Mouse (Mus musculus): ENCODE results near the gene Il1rn. TPM values are rescaled to one million over a fixed set of nuclear protein-coding genes. Genes with fewer than 3 reads are reported as not detected.

The Il1rn gene
- polyA plus RNA-seq, 1 experiment from 2014 or later = 0.15 TPM

GRCm38 (mm10) chr2:24367030-24367894 lies 30.6 kb downstream of the Il1rn start, which contains the start of gene Psd4:
Gene Psd4, plus strand, starts transcription at chr2:24367580.
- Histone ChIP-seq H3K9me3 (ENCODE audit: control insufficient read depth, low read length) (no peaks in the 10 kb centered on the region), H3K4me3 (ENCODE audit: low read depth, low read length) (peak within 1 kb of the TSS; percentile 35), H3K4me2 (peak within 1 kb of the TSS; percentile 68), H3K4me1 (ENCODE audit: control insufficient read depth, insufficient read depth, low read length) (no peaks in the 10 kb centered on the region; the same call in 1 of the 2 replicates), H3K27ac (ENCODE audit: low read depth, low read length) (no peak within 1 kb of the TSS), H3K27me3 (ENCODE audit: control insufficient read depth, insufficient read depth, low read length) (peaks cover 4% of the 10 kb centered on the region), H3K36me3 (ENCODE audit: control insufficient read depth, insufficient read depth, low read length) (no peaks in the 10 kb centered on the region), H3K9ac (ENCODE audit: low read length) (peak within 1 kb of the TSS; percentile 53)
- DNase-seq (ENCODE audit: low spot score, missing footprints) = peak; percentile 91
- ATAC-seq (ENCODE audit: low FRiP score) = peak; percentile 90
- 6% methylated on average over 41 of the region's 47 CpGs for WGBS

- ATAC-seq (ENCODE audit: low FRiP score) = no peak
- DNase-seq (ENCODE audit: low spot score, missing footprints) = no peak
- 62% methylated on average over 4 of the region's 4 CpGs for WGBS
Observed at GRCm38 (mm10) chr2:24367895-24368261, 31.2 kb downstream of the Il1rn start.

GRCm38 (mm10) chr2:24378747-24379450 lies 42.2 kb downstream of the Il1rn start:
- H3K9ac ChIP-seq (ENCODE audit: low read length) = no peak overlapping the region
- H3K27ac ChIP-seq (ENCODE audit: low read depth, low read length) = no peak overlapping the region
- H3K4me3 ChIP-seq (ENCODE audit: low read depth, low read length) = no peak overlapping the region
- H3K4me1 ChIP-seq (ENCODE audit: control insufficient read depth, insufficient read depth, low read length) = no peaks in the 10 kb centered on the region
- 80% methylated on average over 5 of the region's 5 CpGs for WGBS
- H3K9me3 ChIP-seq (ENCODE audit: control insufficient read depth, low read length) = no peaks in the 10 kb centered on the region
- DNase-seq (ENCODE audit: low spot score, missing footprints) = no peak
- no peaks in the 10 kb centered on the region for H3K36me3 ChIP-seq (ENCODE audit: control insufficient read depth, insufficient read depth, low read length)
- H3K27me3 ChIP-seq (ENCODE audit: control insufficient read depth, insufficient read depth, low read length) = no peaks in the 10 kb centered on the region
- ATAC-seq (ENCODE audit: low FRiP score) = no peak
- H3K4me2 ChIP-seq = no peak overlapping the region

More at GRCm38 (mm10) chr2:24367895-24368261, 31.2 kb downstream of the Il1rn start:
- H3K27ac ChIP-seq (ENCODE audit: low read depth, low read length) = no peak overlapping the region
- H3K9ac ChIP-seq (ENCODE audit: low read length) = no peak overlapping the region
- H3K36me3 ChIP-seq (ENCODE audit: control insufficient read depth, insufficient read depth, low read length) = no peaks in the 10 kb centered on the region
- peaks cover 4% of the 10 kb centered on the region for H3K27me3 ChIP-seq (ENCODE audit: control insufficient read depth, insufficient read depth, low read length)
- no peaks in the 10 kb centered on the region; the same call in 1 of the 2 replicates for H3K4me1 ChIP-seq (ENCODE audit: control insufficient read depth, insufficient read depth, low read length)
- H3K9me3 ChIP-seq (ENCODE audit: control insufficient read depth, low read length) = no peaks in the 10 kb centered on the region
- peak overlapping the region; percentile 68 for H3K4me2 ChIP-seq
- H3K4me3 ChIP-seq (ENCODE audit: low read depth, low read length) = peak overlapping the region; percentile 35; the same call in 1 of the 2 replicates

GRCm38 (mm10) chr2:24382456-24383230 lies 46.0 kb downstream of the Il1rn start:
- WGBS = 74% methylated on average over 9 of the region's 9 CpGs

GRCm38 (mm10) chr2:24383636-24384035 lies 47.0 kb downstream of the Il1rn start:
- DNase-seq (ENCODE audit: low spot score, missing footprints) = no peak
- Histone ChIP-seq H3K27ac (ENCODE audit: low read depth, low read length) (no peak overlapping the region), H3K9ac (ENCODE audit: low read length) (no peak overlapping the region), H3K4me3 (ENCODE audit: low read depth, low read length) (no peak overlapping the region), H3K9me3 (ENCODE audit: control insufficient read depth, low read length) (no peaks in the 10 kb centered on the region), H3K4me2 (no peak overlapping the region), H3K27me3 (ENCODE audit: control insufficient read depth, insufficient read depth, low read length) (no peaks in the 10 kb centered on the region), H3K4me1 (ENCODE audit: control insufficient read depth, insufficient read depth, low read length) (no peaks in the 10 kb centered on the region), H3K36me3 (ENCODE audit: control insufficient read depth, insufficient read depth, low read length) (no peaks in the 10 kb centered on the region)
- no peak for ATAC-seq (ENCODE audit: low FRiP score)
- 83% methylated on average over 3 of the region's 3 CpGs for WGBS

More at GRCm38 (mm10) chr2:24382456-24383230, 46.0 kb downstream of the Il1rn start:
- no peaks in the 10 kb centered on the region for H3K36me3 ChIP-seq (ENCODE audit: control insufficient read depth, insufficient read depth, low read length)
- H3K27me3 ChIP-seq (ENCODE audit: control insufficient read depth, insufficient read depth, low read length) = no peaks in the 10 kb centered on the region
- H3K9ac ChIP-seq (ENCODE audit: low read length) = no peak overlapping the region
- DNase-seq (ENCODE audit: low spot score, missing footprints) (no peak), ATAC-seq (ENCODE audit: low FRiP score) (no peak)
- no peak overlapping the region for H3K27ac ChIP-seq (ENCODE audit: low read depth, low read length)
- H3K4me2 ChIP-seq = no peak overlapping the region
- H3K4me1 ChIP-seq (ENCODE audit: control insufficient read depth, insufficient read depth, low read length) = no peaks in the 10 kb centered on the region
- H3K4me3 ChIP-seq (ENCODE audit: low read depth, low read length) = no peak overlapping the region
- H3K9me3 ChIP-seq (ENCODE audit: control insufficient read depth, low read length) = no peaks in the 10 kb centered on the region

- Histone ChIP-seq H3K36me3 (ENCODE audit: control insufficient read depth, insufficient read depth, low read length) (no peaks in the 10 kb centered on the region), H3K4me3 (ENCODE audit: low read depth, low read length) (no peak overlapping the region), H3K9ac (ENCODE audit: low read length) (no peak overlapping the region), H3K27me3 (ENCODE audit: control insufficient read depth, insufficient read depth, low read length) (no peaks in the 10 kb centered on the region), H3K4me1 (ENCODE audit: control insufficient read depth, insufficient read depth, low read length) (no peaks in the 10 kb centered on the region), H3K27ac (ENCODE audit: low read depth, low read length) (no peak overlapping the region), H3K4me2 (no peak overlapping the region), H3K9me3 (ENCODE audit: control insufficient read depth, low read length) (no peaks in the 10 kb centered on the region)
- no peak for ATAC-seq (ENCODE audit: low FRiP score)
- no peak for DNase-seq (ENCODE audit: low spot score, missing footprints)
Observed at GRCm38 (mm10) chr2:24384393-24384792, 47.7 kb downstream of the Il1rn start.

GRCm38 (mm10) chr2:24385111-24385961 lies 48.7 kb downstream of the Il1rn start:
- no peak overlapping the region for H3K9ac ChIP-seq (ENCODE audit: low read length)
- H3K4me1 ChIP-seq (ENCODE audit: control insufficient read depth, insufficient read depth, low read length) = no peaks in the 10 kb centered on the region
- no peak overlapping the region for H3K4me2 ChIP-seq
- no peak for ATAC-seq (ENCODE audit: low FRiP score)
- DNase-seq (ENCODE audit: low spot score, missing footprints) = no peak
- no peak overlapping the region for H3K4me3 ChIP-seq (ENCODE audit: low read depth, low read length)
- 80% methylated on average over 14 of the region's 14 CpGs for WGBS
- no peaks in the 10 kb centered on the region for H3K27me3 ChIP-seq (ENCODE audit: control insufficient read depth, insufficient read depth, low read length)
- H3K36me3 ChIP-seq (ENCODE audit: control insufficient read depth, insufficient read depth, low read length) = no peaks in the 10 kb centered on the region
- no peak overlapping the region for H3K27ac ChIP-seq (ENCODE audit: low read depth, low read length)
- H3K9me3 ChIP-seq (ENCODE audit: control insufficient read depth, low read length) = no peaks in the 10 kb centered on the region

GRCm38 (mm10) chr2:24386158-24386963 lies 49.7 kb downstream of the Il1rn start:
- no peak for ATAC-seq (ENCODE audit: low FRiP score)
- Histone ChIP-seq H3K27ac (ENCODE audit: low read depth, low read length) (no peak overlapping the region), H3K27me3 (ENCODE audit: control insufficient read depth, insufficient read depth, low read length) (no peaks in the 10 kb centered on the region), H3K9me3 (ENCODE audit: control insufficient read depth, low read length) (no peaks in the 10 kb centered on the region), H3K4me2 (no peak overlapping the region), H3K4me1 (ENCODE audit: control insufficient read depth, insufficient read depth, low read length) (no peaks in the 10 kb centered on the region), H3K36me3 (ENCODE audit: control insufficient read depth, insufficient read depth, low read length) (no peaks in the 10 kb centered on the region), H3K9ac (ENCODE audit: low read length) (no peak overlapping the region), H3K4me3 (ENCODE audit: low read depth, low read length) (no peak overlapping the region)
- no peak for DNase-seq (ENCODE audit: low spot score, missing footprints)
- WGBS = 92% methylated on average over 21 of the region's 21 CpGs
